ENCODE assay signal across 15 mouse cellular contexts in genomic region chr13:35614832-35615479, GRCm38 (mm10). TPM values are rescaled to one million over a fixed set of nuclear protein-coding genes. Genes with fewer than 3 reads are reported as not detected.
DNase-seq lines count a peak whose midpoint lies in the region; ATAC-seq and TF ChIP-seq lines count a peak whose summit lies in the region.
"Had no signal": no experiment of that assay in that cellular context is flagged by ENCODE, and none has a peak within 500 bp of the region (broad histone marks: within the 10 kb centered on the region; RNA-seq: fewer than 3 reads in every experiment).

No protein-coding gene starts in this region.

- H3K9ac ChIP-seq in CH12.LX (ENCODE audit: insufficient read depth, low read depth) = no peak overlapping the region
- H3K9ac ChIP-seq: forebrain, embryonic 13.5 days; hindbrain, embryonic 13.5 days; limb, embryonic 12.5 days had no signal

- in situ Hi-C loops in CH12.LX (cut with MboI; ENCODE audit: low pct_ligation_motif_present, low pct_unique_long_range_greater_than_20kb, low sequenced_read_pairs) = no loop called here

- dilution Hi-C loops in CH12.LX (cut with MboI; ENCODE audit: extremely low pct_ligation_motif_present, extremely low pct_unique_long_range_greater_than_20kb, low sequenced_read_pairs) = no loop called here

- TF ChIP-seq CTCF in CH12.LX (conservative IDR thresholded peaks at IDR 0.05 in 1 of 2, IDR thresholded peaks at IDR 0.05 in 1 of 2; ENCODE audit: low read depth in 2 of 2, low read length in 2 of 2) = no peak

- no peak for TF ChIP-seq POLR2A in CH12.LX (IDR thresholded peaks at IDR 0.05; ENCODE audit: low read depth, low read length)

- no peaks in the 10 kb centered on the region for H3K27me3 ChIP-seq in CH12.LX (replicated peaks)
- H3K27me3 ChIP-seq in erythroblast, embryonic 14.5 days (ENCODE audit: control insufficient read depth) = no peaks in the 10 kb centered on the region
- H3K27me3 ChIP-seq: forebrain, embryonic 13.5 days; hindbrain, embryonic 13.5 days; limb, embryonic 12.5 days had no signal

- peak; percentile 79 for DNase-seq in heart, adult 11 months
- no peak for DNase-seq in heart, adult 8-10 months (ENCODE audit: low spot score)
- DNase-seq in CH12.LX (ENCODE audit: extremely low read depth) = peak; percentile 45
- no peak for DNase-seq in lung, postnatal 10 days
- DNase-seq in lung, postnatal 25 days (ENCODE audit: low spot score) = no peak
- no peak for DNase-seq in embryo, embryonic 10.5 days (ENCODE audit: low spot score)
- DNase-seq: cerebellum, adult 11 months; gastrocnemius, adult 2 months; right cerebral cortex, postnatal 4 days had no signal

- TF ChIP-seq EP300 in CH12.LX (IDR thresholded peaks at IDR 0.05; ENCODE audit: low read length) = no peak

- ATAC-seq in megakaryocyte, adult 5-6 weeks (ENCODE audit: poor library complexity, severe bottlenecking) = peak; percentile 74
- ATAC-seq: forebrain, embryonic 13.5 days had no signal

- peaks cover 5 to 29% of the 10 kb centered on the region in 2 experiments; a peak in 3 of 4 replicates for H3K4me1 ChIP-seq in CH12.LX (ENCODE audit: control insufficient read depth in 1 of 2, insufficient read depth in 2 of 2)
- peaks cover 74% of the 10 kb centered on the region for H3K4me1 ChIP-seq in erythroblast, embryonic 14.5 days (ENCODE audit: control insufficient read depth)
- H3K4me1 ChIP-seq: forebrain, embryonic 13.5 days; hindbrain, embryonic 13.5 days; limb, embryonic 12.5 days had no signal

- H3K4me2 ChIP-seq in CH12.LX (ENCODE audit: insufficient read depth, low read depth, poor library complexity, severe bottlenecking) = no peak overlapping the region
- H3K4me2 ChIP-seq: forebrain, embryonic 13.5 days; hindbrain, embryonic 13.5 days; limb, embryonic 12.5 days had no signal

- no peaks in the 10 kb centered on the region for H3K79me2 ChIP-seq in CH12.LX (replicated peaks; ENCODE audit: control insufficient read depth, extremely low read depth, insufficient read depth, poor library complexity, severe bottlenecking)

- no peak overlapping the region for H3K4me3 ChIP-seq in CH12.LX (replicated peaks in 1 of 3; ENCODE audit: low read depth in 2 of 3, low read length in 2 of 3, poor library complexity in 1 of 3)
- H3K4me3 ChIP-seq in erythroblast, embryonic 14.5 days (replicated peaks) = peak overlapping the region; percentile 28
- H3K4me3 ChIP-seq: forebrain, embryonic 13.5 days; gastrocnemius, adult 2 months; hindbrain, embryonic 13.5 days; limb, embryonic 12.5 days had no signal

- no peak overlapping the region for H3K27ac ChIP-seq in CH12.LX (ENCODE audit: insufficient read depth, low read depth)
- H3K27ac ChIP-seq: forebrain, embryonic 13.5 days; gastrocnemius, adult 2 months; hindbrain, embryonic 13.5 days; limb, embryonic 12.5 days; macrophage had no signal

- H3K9me3 ChIP-seq in CH12.LX (replicated peaks; ENCODE audit: low read length) = no peaks in the 10 kb centered on the region
- no peaks in the 10 kb centered on the region for H3K9me3 ChIP-seq in erythroblast, embryonic 14.5 days (ENCODE audit: control insufficient read depth, low read length)
- H3K9me3 ChIP-seq: forebrain, embryonic 13.5 days; hindbrain, embryonic 13.5 days; limb, embryonic 12.5 days had no signal

- TF ChIP-seq RAD21 in CH12.LX (IDR thresholded peaks at IDR 0.05; ENCODE audit: low read depth, low read length) = no peak

- no peaks in the 10 kb centered on the region for H3K36me3 ChIP-seq in CH12.LX (replicated peaks in 1 of 2; ENCODE audit: control insufficient read depth in 1 of 2, insufficient read depth in 1 of 2, low read length in 1 of 2)
- no peaks in the 10 kb centered on the region for H3K36me3 ChIP-seq in erythroblast, embryonic 14.5 days (ENCODE audit: control insufficient read depth)
- H3K36me3 ChIP-seq: hindbrain, embryonic 13.5 days; limb, embryonic 12.5 days had no signal

TF ChIP-seq in CH12.LX, 34 proteins besides CTCF, POLR2A, EP300 and RAD21:
- TF ChIP-seq USF2 (conservative IDR thresholded peaks at IDR 0.05; ENCODE audit: low read depth, low read length) = no peak
- no peak for TF ChIP-seq GABPA (IDR thresholded peaks at IDR 0.05; ENCODE audit: insufficient replicate concordance, low read depth, low read length)

RNA-seq across cellular contexts. Expression of gene Cdyl, which starts 44.7 kb away (rescaled TPM):
- 1 to 10 TPM; 8.0 to 9.7 (median 9.2) TPM for total RNA-seq in heart, adult 8-10 months (2022)
- total RNA-seq in CH12.LX (2012; rRNA removed) (9.1 and 9.7 TPM in 2 replicates), CH12.LX (2014; rRNA removed) (5.7 TPM in 2 replicates)
- 8.3 and 12.6 TPM in 2 replicates for polyA plus RNA-seq in CH12.LX (2012; ENCODE audit: insufficient read length, low read depth)
- 1.7 and 2.3 TPM in 2 replicates for polyA plus RNA-seq in erythroblast, embryonic 14.5 days (2012)
- 16.9 and 19.7 TPM in 2 replicates for total RNA-seq in megakaryocyte, adult 5-6 weeks (2015)
- total RNA-seq in megakaryocyte, adult 5-6 weeks (2017) = 15.4 and 18.8 TPM in 2 replicates

Comparison
In these comparisons a context has a peak if more than half of its experiments do, and no peak if none do; other contexts are left out.
1. DNase-seq: peak in heart, adult 11 months (single experiment) and CH12.LX (single experiment); none in heart, adult 8-10 months (single experiment), lung, postnatal 10 days (single experiment), lung, postnatal 25 days (single experiment) and embryo, embryonic 10.5 days (single experiment).